Mouse (Mus musculus) cortical plate, adult 2 months (tissue): Measurements from ENCODE around the gene Sephs2. TPM values are rescaled to one million over a fixed set of nuclear protein-coding genes. Genes with fewer than 3 reads are reported as not detected.
A peak's percentile ranks its signal among the peaks of the same experiment; 100 is the strongest.

ENCODE experiments used
- H3K27ac ChIP-seq: fragments of 200-500 bp; 2 replicates; pipeline ENCODE4 v1.5.1; 2012; ENCODE audit warnings: low read length, control low read depth, inconsistent platforms; ENCODE audit not compliant: insufficient read depth
- H3K4me1 ChIP-seq: fragments of 200-500 bp; 2 replicates; pipeline ENCODE4 v1.6.1; 2011; ENCODE audit warnings: low read length; ENCODE audit not compliant: control insufficient read depth, insufficient read depth
- H3K4me3 ChIP-seq: fragments of 200-500 bp; 2 replicates; pipeline ENCODE4 v1.5.1; 2011; ENCODE audit warnings: mild to moderate bottlenecking, low read length, control low read depth; ENCODE audit not compliant: insufficient read depth
- CTCF ChIP-seq: fragments of 200-500 bp; IDR thresholded peaks from 2 replicates; pipeline ENCODE4 v1.5.1; 2011; ENCODE audit warnings: mild to moderate bottlenecking, control low read depth, low read length; ENCODE audit not compliant: insufficient read depth; ENCODE audit errors: extremely low read depth
- POLR2A ChIP-seq: fragments of 200-500 bp; IDR thresholded peaks from 2 replicates; pipeline ENCODE4 v1.6.1; 2011; ENCODE audit warnings: mild to moderate bottlenecking, low read length, control low read depth; ENCODE audit not compliant: insufficient read depth; ENCODE audit errors: extremely low read depth
- polyA plus RNA-seq: library from polyadenylated mRNA; depleted of rRNA; stranded (reverse); fragments of >200 nt; gene quantifications from 2 replicates; pipeline ENCODE4 v1.2.3, GENCODE M21; 2012

Sephs2 gene
- polyA plus RNA-seq, 1 experiment, result 26.2 TPM

DNA sequence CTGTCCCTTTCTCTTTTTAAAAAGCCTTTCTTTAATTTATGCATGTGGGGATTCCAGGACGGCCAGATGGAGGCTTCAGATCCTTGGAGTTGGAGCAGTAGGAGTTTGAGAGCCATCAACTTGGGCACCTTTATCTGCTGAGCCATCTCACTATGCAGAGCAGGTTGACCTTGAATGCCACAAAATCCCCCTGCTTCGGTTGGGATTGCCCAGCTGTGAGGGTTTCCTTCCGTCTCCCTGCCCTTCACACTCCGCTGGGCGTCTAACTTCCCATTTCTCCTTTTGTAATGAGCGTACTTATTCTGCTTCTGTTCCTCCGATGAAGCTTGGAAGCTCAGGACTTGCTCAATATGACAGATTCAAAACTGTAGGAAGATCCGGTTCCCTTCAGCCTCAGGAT lies 16.3 kb upstream of the Sephs2 start:
- no peaks in the 10 kb centered on the region for H3K4me1 ChIP-seq
- TF ChIP-seq POLR2A (no peak), CTCF (no peak)
- no peak overlapping the region for H3K27ac ChIP-seq
- no peak overlapping the region for H3K4me3 ChIP-seq

DNA sequence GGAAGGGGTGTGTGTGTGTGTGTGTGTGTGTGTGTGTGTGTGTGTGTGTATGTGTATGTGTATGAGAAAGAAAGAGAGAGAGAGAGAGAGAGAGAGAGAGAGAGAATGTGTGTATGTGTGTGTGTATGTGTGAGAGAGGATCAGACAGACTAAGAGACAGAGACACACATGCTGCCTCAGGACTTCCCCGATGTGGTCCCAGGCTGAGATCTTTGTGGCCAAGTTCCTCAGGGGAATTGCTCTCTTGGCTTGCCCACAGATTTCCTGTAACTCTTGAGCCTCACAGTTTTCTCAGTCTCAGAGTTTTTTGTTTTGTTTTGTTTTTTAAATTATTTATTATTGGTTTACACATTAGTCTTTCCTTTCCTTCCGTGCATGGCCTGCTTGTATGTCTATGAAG lies 15.5 kb upstream of the Sephs2 start:
- no peaks in the 10 kb centered on the region for H3K4me1 ChIP-seq
- H3K27ac ChIP-seq, result no peak overlapping the region
- TF ChIP-seq POLR2A, result no peak
- no peak for TF ChIP-seq CTCF
- H3K4me3 ChIP-seq, result no peak overlapping the region

DNA sequence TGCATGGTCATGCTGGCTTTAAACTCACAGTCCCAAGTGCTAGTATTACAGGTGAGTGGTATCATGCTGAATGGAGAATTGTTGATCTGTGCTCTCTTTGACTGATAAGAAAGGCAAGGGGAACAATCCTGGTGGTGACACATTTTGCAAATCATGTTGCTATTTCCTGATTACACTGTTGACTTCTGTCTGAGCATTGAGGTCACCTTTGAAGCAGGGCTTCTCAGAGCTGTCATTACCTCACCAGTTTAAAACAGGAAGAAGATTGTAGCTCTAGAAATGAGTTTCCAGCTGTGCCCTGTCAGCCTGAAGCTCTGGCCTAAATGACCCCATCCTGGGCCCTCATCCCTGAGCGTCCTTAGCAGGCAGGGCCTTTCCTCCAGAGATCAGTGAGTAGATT lies 14.1 kb upstream of the Sephs2 start:
- H3K4me3 ChIP-seq, result no peak overlapping the region
- H3K4me1 ChIP-seq, result no peaks in the 10 kb centered on the region
- H3K27ac ChIP-seq, result no peak overlapping the region
- no peak for TF ChIP-seq CTCF
- TF ChIP-seq POLR2A, result no peak

DNA sequence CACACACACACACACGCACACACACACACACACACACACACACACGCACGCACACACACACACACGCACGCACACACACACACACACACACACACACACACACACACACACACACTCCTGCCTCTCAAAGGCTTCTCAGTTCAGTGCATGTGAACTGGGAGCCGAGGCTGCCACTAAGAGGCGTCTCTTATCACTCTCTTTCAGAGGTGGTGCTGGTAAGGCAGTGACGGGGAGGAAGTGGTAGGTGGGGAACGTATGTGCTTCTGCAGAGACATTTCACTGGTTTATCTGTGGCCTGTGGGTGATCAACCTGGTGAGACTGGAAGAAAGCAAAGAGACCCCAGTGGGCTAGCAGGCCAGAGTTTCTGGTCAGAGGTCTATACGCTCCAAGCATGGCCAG lies 11.3 kb upstream of the Sephs2 start:
- Histone ChIP-seq H3K27ac (no peak overlapping the region), H3K4me1 (no peaks in the 10 kb centered on the region), H3K4me3 (no peak overlapping the region)
- TF ChIP-seq POLR2A, result no peak
- TF ChIP-seq CTCF, result no peak

DNA sequence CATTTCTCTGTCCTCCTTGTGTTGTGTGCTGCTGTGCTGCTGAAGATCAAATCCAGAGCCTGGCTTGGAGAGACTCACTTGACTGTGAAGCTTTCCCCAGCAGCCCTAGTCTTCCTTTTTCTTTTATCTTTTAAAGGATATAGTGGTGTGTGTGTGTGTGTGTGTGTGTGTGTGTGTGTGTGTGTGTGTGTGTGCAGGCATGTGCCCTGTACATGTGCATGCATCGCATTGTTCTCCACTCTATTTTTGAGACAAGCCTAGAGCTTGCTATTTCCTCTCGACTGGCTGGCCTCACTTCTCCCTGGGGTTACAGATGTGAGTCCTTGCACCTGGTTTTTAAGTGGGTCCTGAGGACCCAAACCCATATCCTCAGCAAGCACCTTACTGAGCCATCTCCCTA lies 8.3 kb upstream of the Sephs2 start:
- Histone ChIP-seq H3K4me1 (no peaks in the 10 kb centered on the region), H3K4me3 (no peak overlapping the region), H3K27ac (no peak overlapping the region)
- TF ChIP-seq CTCF, result no peak
- no peak for TF ChIP-seq POLR2A

GRCm38 (mm10) chr7:127281114-127281513 lies 7.3 kb upstream of the Sephs2 start:
- H3K27ac ChIP-seq, result no peak overlapping the region
- H3K4me1 ChIP-seq, result no peaks in the 10 kb centered on the region
- TF ChIP-seq CTCF (no peak), POLR2A (no peak)
- H3K4me3 ChIP-seq, result no peak overlapping the region

DNA sequence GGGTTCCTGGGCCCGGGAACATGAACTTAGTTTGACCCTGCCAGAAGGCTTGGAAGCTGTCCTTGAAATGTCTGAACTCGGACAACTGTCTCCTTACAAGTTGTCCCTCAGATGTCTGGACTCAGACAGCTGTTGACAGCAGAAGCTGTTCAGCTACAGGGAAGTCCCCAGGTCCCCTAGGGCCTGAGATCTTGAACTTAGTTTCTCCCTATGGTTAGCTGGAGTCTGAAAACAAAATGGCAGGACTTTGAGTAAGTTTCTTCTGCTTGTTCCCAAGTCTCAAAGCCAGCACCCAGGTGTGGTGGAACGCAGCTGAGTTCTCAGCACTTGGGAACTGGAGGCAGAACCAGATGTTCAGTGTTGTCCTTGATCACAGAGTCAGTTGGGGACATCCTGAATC lies 6.2 kb upstream of the Sephs2 start:
- Histone ChIP-seq H3K4me3 (no peak overlapping the region), H3K27ac (no peak overlapping the region), H3K4me1 (no peaks in the 10 kb centered on the region)
- TF ChIP-seq CTCF, result no peak
- TF ChIP-seq POLR2A, result no peak

GRCm38 (mm10) chr7:127278311-127278710 lies 4.5 kb upstream of the Sephs2 start:
- H3K4me3 ChIP-seq, result no peak overlapping the region
- TF ChIP-seq CTCF, result peak; percentile 54
- TF ChIP-seq POLR2A, result no peak

DNA sequence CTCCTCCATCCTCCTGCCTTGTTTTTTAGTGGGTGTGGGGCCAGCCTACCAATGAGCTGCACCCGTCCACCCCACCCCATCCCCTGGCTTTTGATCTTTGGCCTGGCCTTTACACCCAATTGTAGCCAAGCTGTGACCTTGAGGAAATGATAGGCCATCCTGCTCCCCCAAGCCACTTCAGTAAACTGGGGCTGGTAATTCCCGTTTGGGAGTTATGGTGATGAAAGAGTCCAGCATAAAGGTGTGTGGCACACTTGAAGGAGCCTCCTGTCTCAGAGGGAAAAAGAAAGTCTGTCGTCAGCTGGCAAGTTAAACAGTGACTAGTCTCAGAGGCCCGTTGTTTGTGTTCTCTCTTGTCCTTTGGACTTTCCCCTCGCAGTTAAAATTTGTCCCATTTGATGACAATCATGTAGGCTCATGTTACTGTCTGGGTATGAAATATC lies 2.7 kb upstream of the Sephs2 start:
- H3K4me1 ChIP-seq, result peaks cover 4% of the 10 kb centered on the region; the same call in 1 of the 2 replicates
- H3K4me3 ChIP-seq, result no peak overlapping the region
- TF ChIP-seq CTCF, result no peak
- no peak for TF ChIP-seq POLR2A
- no peak overlapping the region for H3K27ac ChIP-seq

More at GRCm38 (mm10) chr7:127278311-127278710, 4.5 kb upstream of the Sephs2 start:
- Histone ChIP-seq H3K27ac (no peak overlapping the region), H3K4me1 (no peaks in the 10 kb centered on the region)

DNA sequence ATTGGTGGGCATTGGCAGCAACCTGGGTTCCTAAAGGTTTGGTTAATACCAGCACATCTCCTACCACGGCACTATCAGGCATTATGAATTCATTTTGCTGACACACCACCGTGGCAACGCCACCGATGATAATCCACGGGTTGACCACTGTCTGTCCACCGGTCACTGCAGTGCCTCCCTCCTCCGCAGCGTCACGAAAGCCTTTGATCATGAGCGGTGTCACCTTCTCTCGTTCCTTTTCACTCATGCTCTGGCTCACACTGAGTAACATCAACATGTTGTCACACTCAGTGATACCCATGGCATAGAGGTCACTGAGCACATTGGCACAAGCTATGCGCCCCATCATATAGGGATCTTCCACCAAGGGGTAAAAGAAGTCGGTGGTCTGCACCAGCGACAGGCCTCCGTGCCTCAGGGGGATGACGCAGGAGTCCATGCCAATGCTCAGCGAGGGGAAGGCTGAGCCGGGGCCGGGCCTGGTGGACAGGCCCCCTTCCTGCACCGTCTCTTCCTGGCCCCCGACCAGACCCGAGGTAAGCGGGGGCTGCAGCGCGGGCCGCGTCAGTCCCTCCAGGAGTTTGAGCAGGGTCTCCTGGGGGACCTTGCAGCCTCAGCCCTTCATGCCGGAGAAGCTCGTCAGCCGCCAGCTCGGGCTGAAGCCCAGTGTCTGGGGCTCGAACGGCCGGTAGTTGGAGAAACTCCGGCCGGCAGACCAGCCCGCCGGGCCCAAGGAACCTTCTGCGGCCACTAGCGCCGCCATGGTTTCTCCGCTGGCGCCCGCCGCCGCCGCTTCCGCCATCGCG lies 534 bp downstream of the Sephs2 start:
- H3K4me3 ChIP-seq, result peak overlapping the region; percentile 57
- H3K27ac ChIP-seq, result peak overlapping the region; percentile 90
- peaks cover 4% of the 10 kb centered on the region for H3K4me1 ChIP-seq
- no peak for TF ChIP-seq POLR2A
- TF ChIP-seq CTCF, result no peak
